Mouse (Mus musculus) kidney, adult 9 months (tissue): ENCODE results near the gene Txndc2.

Source experiments
- DNase-seq: peaks from one replicate; pipeline ENCODE4 v3.0.0; 2022

Txndc2 gene

DNA sequence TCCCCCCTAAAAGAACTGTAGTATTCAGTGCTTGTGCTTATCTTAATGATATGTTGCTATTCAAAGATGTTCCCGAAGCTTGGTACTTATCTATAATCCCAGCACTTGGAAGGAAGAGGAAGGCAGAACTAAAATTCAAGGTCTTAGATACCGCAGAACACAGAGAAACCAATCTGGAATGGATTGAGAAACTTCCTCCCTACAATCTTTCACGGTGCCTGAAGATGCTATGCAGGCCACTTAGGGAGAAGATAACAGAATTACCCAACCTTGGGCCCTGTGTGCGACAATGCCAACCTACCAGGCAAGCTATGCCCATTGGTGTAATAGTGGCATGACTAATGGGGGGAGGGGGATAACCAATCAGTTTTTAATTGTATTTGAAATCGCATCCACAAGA, 33.2 kb downstream of the Txndc2 start:
- DNase-seq = no peak

DNA sequence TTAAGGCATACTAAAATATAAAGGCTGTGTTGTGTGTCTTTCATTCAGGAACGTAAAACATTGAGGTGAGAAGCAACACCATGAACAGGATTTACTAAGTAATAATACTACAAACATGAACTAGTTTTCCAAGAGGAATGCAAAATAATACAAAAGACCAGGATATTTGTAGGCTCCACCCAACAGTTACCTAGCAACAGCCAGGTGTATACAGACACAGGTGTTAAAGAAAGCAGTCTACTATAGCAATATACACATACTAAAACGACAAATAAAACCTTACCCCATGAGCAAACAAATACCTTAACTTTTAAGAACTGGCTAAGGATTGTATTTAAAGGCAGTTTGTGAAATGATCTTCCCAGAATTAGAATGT, 33.7 kb downstream of the Txndc2 start:
- no peak for DNase-seq

DNA sequence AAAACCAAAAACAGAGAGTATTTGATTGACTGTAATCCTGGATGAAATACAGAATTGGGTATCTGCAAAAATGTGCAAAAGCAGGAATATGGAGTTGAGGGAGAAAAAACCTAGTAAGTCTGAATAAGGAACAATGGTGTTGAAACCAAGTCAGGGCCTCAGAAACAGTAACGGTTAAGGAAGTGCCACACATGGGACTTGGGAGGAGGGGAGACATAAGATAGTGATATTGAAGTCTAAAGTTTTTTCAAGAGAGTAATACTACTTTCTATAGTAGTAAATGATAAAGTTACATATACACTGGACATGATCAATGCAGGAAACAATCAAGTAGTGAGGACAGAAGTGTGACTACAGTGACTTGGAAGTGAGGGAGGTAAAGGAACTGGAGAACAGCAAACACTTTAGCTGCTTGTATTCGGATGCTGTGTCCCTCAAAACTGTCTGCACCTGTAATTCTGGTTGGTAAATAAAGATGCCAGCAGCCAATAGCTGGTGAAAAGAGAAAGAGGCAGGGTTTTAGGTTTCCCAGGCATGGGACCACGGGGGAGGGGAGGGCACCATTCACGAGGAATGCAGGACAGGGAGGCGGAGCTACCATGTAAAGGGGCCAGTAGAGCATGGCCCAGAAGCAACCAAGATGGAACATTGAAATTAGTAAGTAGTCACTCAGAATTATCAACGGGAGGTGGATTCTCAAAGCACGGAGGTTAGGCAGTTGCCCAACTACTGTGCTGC, 34.2 kb downstream of the Txndc2 start:
- no peak for DNase-seq

DNA sequence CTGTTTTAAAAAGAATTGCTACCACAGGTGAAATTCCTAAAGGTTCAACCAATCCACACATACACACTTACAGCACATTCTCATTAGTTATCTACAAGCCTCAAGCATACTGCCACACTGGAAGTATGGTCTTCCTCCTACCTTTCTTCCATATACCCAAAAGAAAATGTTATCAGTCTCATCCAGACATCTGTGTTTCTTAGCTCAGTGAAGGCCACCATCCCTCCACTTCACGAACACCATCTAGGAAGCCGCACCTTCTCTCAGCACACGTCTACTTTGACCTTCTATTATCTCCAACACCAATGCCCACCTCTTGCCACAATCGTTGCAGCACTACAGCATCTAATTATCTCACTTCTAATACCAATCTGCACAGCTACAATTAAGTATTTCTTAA, 36.0 kb downstream of the Txndc2 start:
- no peak for DNase-seq

DNA sequence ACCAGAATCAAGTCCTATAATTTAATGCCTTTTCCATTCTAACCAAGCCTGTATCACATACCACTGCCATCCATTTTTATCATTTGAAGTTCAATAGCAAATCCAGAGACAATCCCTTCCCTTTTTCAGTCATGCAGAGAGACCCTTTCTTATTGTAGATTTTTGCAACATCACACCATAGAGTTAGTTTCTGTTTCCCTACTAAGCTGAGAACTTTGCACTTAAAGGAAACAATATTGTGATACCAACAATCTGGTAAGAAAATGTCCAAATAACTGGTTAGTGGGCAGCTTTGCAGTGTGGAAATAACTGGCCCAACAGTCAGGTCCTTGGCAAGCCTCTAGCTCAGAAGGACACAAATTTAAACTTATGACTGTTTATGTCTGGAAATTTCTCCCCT, 37.1 kb downstream of the Txndc2 start:
- no peak for DNase-seq

DNA sequence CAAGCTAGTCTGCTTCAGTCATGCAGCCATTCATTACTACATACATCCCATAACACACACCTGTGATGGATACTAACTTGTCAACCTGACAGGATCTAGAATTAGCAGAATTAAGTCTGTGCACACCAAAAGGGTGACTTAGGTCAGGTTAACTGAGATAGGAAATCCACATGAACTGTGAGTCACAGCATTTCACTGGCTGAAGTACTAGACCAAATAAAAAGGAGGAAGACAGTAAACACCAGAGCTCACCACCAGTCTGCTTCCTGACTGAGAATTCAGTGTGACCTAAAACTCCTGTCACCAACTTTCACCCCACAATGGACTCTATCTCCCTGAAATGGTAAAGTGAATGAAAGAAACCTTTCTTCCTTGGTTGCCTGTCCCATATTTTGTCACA, 37.7 kb downstream of the Txndc2 start:
- no peak for DNase-seq

DNA sequence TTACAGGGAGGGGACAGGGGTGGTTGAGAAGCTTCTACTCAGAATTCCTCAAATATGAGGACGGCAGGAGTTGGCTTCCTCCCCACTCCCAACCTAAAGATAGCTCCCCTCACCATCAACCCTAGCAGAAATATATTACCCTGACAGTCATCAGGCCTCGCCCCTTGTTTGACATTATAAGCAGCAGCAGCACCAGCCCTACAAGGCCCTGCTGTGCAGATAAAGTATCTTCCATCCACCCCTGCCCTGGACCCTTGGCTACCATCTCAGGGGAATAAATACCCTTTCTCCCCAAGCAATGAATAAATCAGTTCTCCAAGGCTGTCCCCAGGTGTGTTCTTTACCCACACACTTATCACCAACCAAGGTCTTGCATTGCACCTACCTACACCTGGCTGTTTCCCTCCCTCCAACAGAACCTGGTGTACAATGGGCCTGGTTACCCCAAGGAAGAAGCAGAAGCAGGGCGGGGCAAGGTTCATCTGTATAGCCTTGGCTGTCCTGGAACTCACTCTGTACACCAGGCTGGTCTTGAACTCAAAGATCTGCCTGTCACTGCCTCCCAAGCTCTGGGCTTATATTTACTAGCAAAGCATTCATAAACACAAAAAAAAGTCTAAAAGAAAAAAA, 44.0 kb downstream of the Txndc2 start:
- DNase-seq = no peak

DNA sequence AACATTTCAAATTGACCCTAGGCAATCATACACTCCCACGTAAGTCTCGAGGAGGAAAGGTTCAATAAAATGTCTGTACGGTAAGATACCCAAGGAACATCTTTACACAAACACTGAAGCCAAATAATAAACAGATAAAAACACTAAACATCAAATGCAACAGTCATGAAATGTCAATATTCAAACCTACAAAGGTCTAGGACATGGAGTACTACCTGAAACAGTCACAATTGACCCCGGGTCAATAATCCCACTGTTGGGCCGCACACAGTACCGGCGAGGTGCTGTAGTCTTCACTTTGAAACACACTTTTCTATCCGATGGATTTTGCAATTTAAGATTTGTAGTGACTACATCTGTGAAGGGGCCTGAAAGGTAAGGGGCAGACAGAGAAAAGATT, 47.3 kb downstream of the Txndc2 start:
- DNase-seq = no peak
